Mouse (Mus musculus) testis, adult 2 months (tissue): Measurements from ENCODE around the gene Mad1l1. TPM values are rescaled to one million over a fixed set of nuclear protein-coding genes. Genes with fewer than 3 reads are reported as not detected.

Experiments used
- H3K27ac ChIP-seq: fragments of 200-500 bp; 2 replicates; pipeline ENCODE4 v1.5.1; 2012; ENCODE audit warnings: low read depth, low read length; ENCODE audit not compliant: control insufficient read depth, insufficient read depth
- H3K27me3 ChIP-seq: fragments of 200-500 bp; 2 replicates; pipeline ENCODE4 v1.6.1; 2012; ENCODE audit warnings: mild to moderate bottlenecking, low read length, moderate library complexity; ENCODE audit not compliant: control insufficient read depth, insufficient read depth
- H3K36me3 ChIP-seq: fragments of 200-500 bp; 2 replicates; pipeline ENCODE4 v1.6.1; 2012; ENCODE audit warnings: mild to moderate bottlenecking, low read length; ENCODE audit not compliant: control insufficient read depth, insufficient read depth
- H3K4me1 ChIP-seq: fragments of 200-500 bp; 2 replicates; pipeline ENCODE4 v1.6.1; 2012; ENCODE audit warnings: low read length; ENCODE audit not compliant: control insufficient read depth, insufficient read depth
- H3K4me3 ChIP-seq: fragments of 200-500 bp; 2 replicates; pipeline ENCODE4 v1.5.1; 2012; ENCODE audit warnings: low read depth, mild to moderate bottlenecking, low read length, moderate library complexity, mixed read lengths; ENCODE audit not compliant: control insufficient read depth
- CTCF ChIP-seq: fragments of 200-500 bp; IDR thresholded peaks from 2 replicates; pipeline ENCODE4 v1.5.1; 2012; ENCODE audit warnings: low read depth, mild to moderate bottlenecking, inconsistent platforms, low read length, moderate library complexity; ENCODE audit not compliant: control insufficient read depth, insufficient read depth, insufficient replicate concordance
- POLR2A ChIP-seq: fragments of 200-500 bp; IDR thresholded peaks from 2 replicates; pipeline ENCODE4 v1.6.1; 2012; ENCODE audit warnings: low read depth, mild to moderate bottlenecking, inconsistent platforms, low read length, moderate library complexity; ENCODE audit not compliant: control insufficient read depth
- polyA plus RNA-seq: library from polyadenylated mRNA; depleted of rRNA; stranded (reverse); fragments of >200 nt; gene quantifications from 2 replicates; pipeline ENCODE4 v1.2.3, GENCODE M21; 2012

Mad1l1 gene
- polyA plus RNA-seq, 1 experiment: 16.7 TPM

GRCm38 (mm10) chr5:140357466-140357865 lies 36.1 kb upstream of the Mad1l1 start:
- TF ChIP-seq POLR2A (no peak), CTCF (no peak)
- Histone ChIP-seq H3K36me3 (no peaks in the 10 kb centered on the region), H3K4me3 (no peak overlapping the region)

GRCm38 (mm10) chr5:140355934-140356333 lies 34.6 kb upstream of the Mad1l1 start:
- TF ChIP-seq POLR2A (no peak), CTCF (no peak)
- no peaks in the 10 kb centered on the region for H3K36me3 ChIP-seq

More at GRCm38 (mm10) chr5:140357466-140357865, 36.1 kb upstream of the Mad1l1 start:
- H3K27ac ChIP-seq: no peak overlapping the region
- H3K4me1 ChIP-seq: no peaks in the 10 kb centered on the region
- H3K27me3 ChIP-seq: no peaks in the 10 kb centered on the region

GRCm38 (mm10) chr5:140352352-140352751 lies 31.0 kb upstream of the Mad1l1 start:
- Histone ChIP-seq H3K27me3 (no peaks in the 10 kb centered on the region), H3K4me3 (no peak overlapping the region), H3K36me3 (no peaks in the 10 kb centered on the region), H3K4me1 (no peaks in the 10 kb centered on the region), H3K27ac (no peak overlapping the region)
- TF ChIP-seq CTCF (no peak), POLR2A (no peak)

More at GRCm38 (mm10) chr5:140355934-140356333, 34.6 kb upstream of the Mad1l1 start:
- Histone ChIP-seq H3K4me1 (no peaks in the 10 kb centered on the region), H3K4me3 (no peak overlapping the region), H3K27me3 (no peaks in the 10 kb centered on the region), H3K27ac (no peak overlapping the region)

- Histone ChIP-seq H3K27ac (no peak overlapping the region), H3K4me3 (no peak overlapping the region), H3K4me1 (no peaks in the 10 kb centered on the region), H3K27me3 (no peaks in the 10 kb centered on the region), H3K36me3 (no peaks in the 10 kb centered on the region)
- no peak for TF ChIP-seq POLR2A
- TF ChIP-seq CTCF: no peak
These were observed 29.6 kb upstream of the Mad1l1 start for GRCm38 (mm10) chr5:140350731-140351497.

GRCm38 (mm10) chr5:140349882-140350281 lies 28.5 kb upstream of the Mad1l1 start:
- TF ChIP-seq POLR2A (no peak), CTCF (no peak)
- Histone ChIP-seq H3K27ac (no peak overlapping the region), H3K36me3 (no peaks in the 10 kb centered on the region), H3K4me1 (no peaks in the 10 kb centered on the region), H3K4me3 (no peak overlapping the region), H3K27me3 (no peaks in the 10 kb centered on the region)

- H3K36me3 ChIP-seq: no peaks in the 10 kb centered on the region
- no peaks in the 10 kb centered on the region for H3K27me3 ChIP-seq
- TF ChIP-seq CTCF: no peak
- no peak for TF ChIP-seq POLR2A
- H3K4me3 ChIP-seq: no peak overlapping the region
- H3K27ac ChIP-seq: no peak overlapping the region
- no peaks in the 10 kb centered on the region for H3K4me1 ChIP-seq
These were observed 24.7 kb upstream of the Mad1l1 start for GRCm38 (mm10) chr5:140346050-140346449.

- Histone ChIP-seq H3K4me3 (no peak overlapping the region), H3K27ac (no peak overlapping the region), H3K4me1 (no peaks in the 10 kb centered on the region), H3K36me3 (no peaks in the 10 kb centered on the region), H3K27me3 (no peaks in the 10 kb centered on the region)
- TF ChIP-seq POLR2A (no peak), CTCF (no peak)
These were observed 23.9 kb upstream of the Mad1l1 start for GRCm38 (mm10) chr5:140345244-140345643.

- H3K4me1 ChIP-seq: no peaks in the 10 kb centered on the region
- no peaks in the 10 kb centered on the region for H3K36me3 ChIP-seq
- TF ChIP-seq CTCF (no peak), POLR2A (no peak)
- no peaks in the 10 kb centered on the region for H3K27me3 ChIP-seq
- H3K27ac ChIP-seq: no peak overlapping the region
- H3K4me3 ChIP-seq: no peak overlapping the region
These were observed 21.5 kb upstream of the Mad1l1 start for GRCm38 (mm10) chr5:140342880-140343279.
